Mouse (Mus musculus) hindbrain, embryonic 10.5 days (tissue): ENCODE data around the gene Hivep2. TPM values are rescaled to one million over a fixed set of nuclear protein-coding genes. Genes with fewer than 3 reads are reported as not detected.

Experiments used
- DNase-seq: peaks from one replicate; pipeline ENCODE4 v3.0.0-alpha.2; 2017; ENCODE audit warnings: low spot score
- H3K27ac ChIP-seq: fragments of 300-500 bp; sonication (generic); 2 replicates; pipeline ENCODE4 v1.5.1; 2016; ENCODE audit warnings: mild to moderate bottlenecking, moderate library complexity
- H3K27me3 ChIP-seq: fragments of 300-500 bp; sonication (generic); 2 replicates; pipeline ENCODE4 v1.6.1; 2016; ENCODE audit warnings: mild to moderate bottlenecking; ENCODE audit not compliant: poor library complexity, insufficient read depth, severe bottlenecking
- H3K36me3 ChIP-seq: fragments of 300-500 bp; sonication (generic); 2 replicates; pipeline ENCODE4 v1.6.1; 2016; ENCODE audit warnings: mild to moderate bottlenecking, moderate library complexity
- H3K4me1 ChIP-seq: fragments of 300-500 bp; sonication (generic); replicated peaks from 2 replicates; pipeline ENCODE4 v1.6.1; 2016; ENCODE audit warnings: mild to moderate bottlenecking
- H3K4me3 ChIP-seq: fragments of 300-500 bp; sonication (generic); 2 replicates; pipeline ENCODE4 v1.5.1; 2016; ENCODE audit warnings: mild to moderate bottlenecking, moderate library complexity
- H3K9me3 ChIP-seq: fragments of 300-500 bp; sonication (generic); 2 replicates; pipeline ENCODE4 v1.6.1; 2016; ENCODE audit warnings: mild to moderate bottlenecking, moderate library complexity
- WGBS: fragments of 180-500 bp; shearing (Covaris S2); methylation state at CpG from one replicate; pipeline ENCODE4 v1.1.7; 2016; 5-methylcytosine and 5-hydroxymethylcytosine counted together
- polyA plus RNA-seq: library from polyadenylated mRNA; unstranded; fragments of >200 nt; fragmentation: Nextera tagmentation; extraction: Ambion mirVana; gene quantifications from 2 replicates; pipeline ENCODE4 v1.2.1, GENCODE M21; 2016

Gene Hivep2
- polyA plus RNA-seq: 1.2 and 1.6 TPM in 2 replicates

DNA sequence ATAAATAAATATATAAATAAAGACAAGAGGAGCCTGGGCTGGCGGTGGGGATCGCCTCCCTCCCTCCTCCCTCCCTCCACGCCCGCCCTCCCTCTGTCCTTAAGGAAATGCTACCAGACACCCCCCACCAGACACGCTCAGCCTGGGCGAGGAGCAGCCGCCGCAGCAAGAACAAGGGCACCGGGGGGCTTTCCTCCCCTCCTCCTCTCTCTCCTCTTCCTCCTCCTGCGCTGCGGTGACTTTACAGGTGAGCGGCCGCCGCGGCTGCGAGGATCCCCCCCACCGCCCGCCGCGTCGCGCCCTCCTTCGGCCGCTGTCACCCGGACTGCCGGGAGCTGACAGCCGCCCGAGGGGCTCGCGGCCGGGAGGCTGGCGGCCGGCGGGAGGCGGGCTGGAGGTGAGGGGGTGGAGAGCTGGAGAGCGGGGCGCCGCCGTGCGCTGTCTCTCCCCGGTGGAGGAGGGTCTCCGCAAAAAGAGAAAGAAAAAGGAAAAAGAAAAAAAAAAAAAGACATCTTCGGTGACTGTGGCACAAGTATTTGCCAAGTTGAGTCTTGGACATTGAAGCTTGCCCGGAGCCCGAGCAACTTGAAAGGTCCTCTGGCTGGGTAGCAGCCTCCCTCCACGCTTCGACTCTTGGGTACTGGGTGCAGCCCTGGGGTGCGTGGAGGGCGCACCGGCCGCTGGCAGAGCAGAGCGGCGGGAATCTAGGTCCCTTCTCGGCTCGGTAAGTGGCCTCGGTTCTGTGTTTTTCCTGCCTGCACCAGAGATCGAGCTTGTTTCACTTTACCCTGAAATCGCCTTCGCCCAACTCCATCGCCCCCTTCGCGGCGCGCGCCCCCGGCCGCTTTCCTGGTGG is at the start of gene Hivep2:
Hivep2 (plus strand) TSS at position 102 of the 856 bp plus-strand sequence.
- Histone ChIP-seq H3K9me3 (no peaks in the 10 kb centered on the region), H3K27me3 (peaks cover 16% of the 10 kb centered on the region), H3K4me1 (peaks cover 35% of the 10 kb centered on the region), H3K36me3 (no peaks in the 10 kb centered on the region), H3K27ac (peak within 1 kb of the TSS; percentile 94), H3K4me3 (peak within 1 kb of the TSS; percentile 73)
- WGBS: under 1% methylated on average over 65 of the region's 67 CpGs
- peak; percentile 66 for DNase-seq

DNA sequence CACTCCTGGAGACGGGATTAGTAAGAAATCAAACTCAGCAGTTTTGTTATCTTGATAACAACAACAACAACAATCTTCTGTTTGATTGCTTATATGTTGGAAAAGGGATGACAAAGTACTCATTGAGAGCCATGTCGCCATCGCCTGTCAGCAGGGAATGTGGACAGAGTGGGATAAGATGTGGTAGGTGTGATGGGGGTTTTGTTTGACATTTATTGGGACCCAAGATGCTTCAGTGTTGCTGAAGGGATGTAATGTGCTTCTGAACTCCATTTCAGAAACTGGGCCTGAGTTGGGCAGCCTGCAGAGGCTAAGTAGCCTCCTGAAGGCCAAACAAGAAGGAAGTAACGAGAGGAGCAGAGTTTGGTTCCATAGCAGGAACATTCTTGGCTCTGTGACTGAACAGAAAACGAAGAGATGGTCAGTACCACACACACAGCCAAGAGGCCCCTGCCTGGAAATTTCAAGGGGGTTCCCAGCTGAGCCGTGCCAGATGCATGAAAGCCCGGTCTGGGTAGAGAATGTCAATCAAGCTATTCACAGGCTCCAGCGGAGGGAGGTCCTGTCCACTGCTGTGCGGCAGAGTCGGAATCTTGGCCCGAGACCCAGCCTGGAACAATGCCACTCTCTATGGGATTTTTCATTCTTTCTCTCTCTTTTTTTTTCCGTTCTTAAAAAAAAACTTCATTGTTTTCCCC is 49.1 kb upstream of the Hivep2 start:
- 22% methylated on average over 12 of the region's 12 CpGs for WGBS
- Histone ChIP-seq H3K36me3 (no peaks in the 10 kb centered on the region), H3K4me3 (no peak overlapping the region), H3K27me3 (no peaks in the 10 kb centered on the region), H3K9me3 (no peaks in the 10 kb centered on the region), H3K27ac (peak overlapping the region; percentile 76), H3K4me1 (peaks cover 25% of the 10 kb centered on the region)
- peak; percentile 70 for DNase-seq

GRCm38 (mm10) chr10:13921641-13922385 is 44.1 kb upstream of the Hivep2 start:
- DNase-seq: no peak
- WGBS: 86% methylated on average over 9 of the region's 9 CpGs
- Histone ChIP-seq H3K27me3 (no peaks in the 10 kb centered on the region), H3K36me3 (no peaks in the 10 kb centered on the region), H3K9me3 (no peaks in the 10 kb centered on the region), H3K4me3 (no peak overlapping the region), H3K4me1 (peaks cover 6% of the 10 kb centered on the region), H3K27ac (no peak overlapping the region)

DNA sequence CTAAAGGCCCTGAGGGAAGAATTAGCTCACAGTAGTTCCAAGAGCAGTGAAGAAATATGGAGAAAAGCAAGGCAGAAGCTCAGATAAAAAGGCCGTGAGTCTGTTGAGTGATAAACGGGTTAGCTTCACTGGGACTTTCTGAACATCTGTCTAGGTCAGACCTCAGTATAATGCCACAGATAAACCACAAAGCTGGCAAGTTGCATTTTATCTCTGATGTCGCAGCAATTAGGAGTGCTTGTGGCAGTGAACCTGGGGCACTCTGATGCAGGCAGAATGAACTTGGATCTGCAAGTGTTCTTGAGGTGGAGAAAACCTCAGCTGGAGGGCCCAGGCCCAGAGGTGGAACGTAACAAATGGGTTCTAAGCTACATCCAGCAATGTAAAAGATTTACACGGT is 36.6 kb upstream of the Hivep2 start:
- Histone ChIP-seq H3K27me3 (no peaks in the 10 kb centered on the region), H3K4me1 (no peaks in the 10 kb centered on the region), H3K27ac (no peak overlapping the region), H3K4me3 (no peak overlapping the region), H3K9me3 (no peaks in the 10 kb centered on the region), H3K36me3 (no peaks in the 10 kb centered on the region)
- no peak for DNase-seq
- 89% methylated on average over 5 of the region's 5 CpGs for WGBS

GRCm38 (mm10) chr10:13932147-13932546 is 33.7 kb upstream of the Hivep2 start:
- Histone ChIP-seq H3K4me1 (no peaks in the 10 kb centered on the region), H3K4me3 (no peak overlapping the region), H3K9me3 (no peaks in the 10 kb centered on the region), H3K27ac (no peak overlapping the region), H3K27me3 (no peaks in the 10 kb centered on the region), H3K36me3 (no peaks in the 10 kb centered on the region)
- no peak for DNase-seq
- 85% methylated on average over 3 of the region's 3 CpGs for WGBS

GRCm38 (mm10) chr10:13933320-13933719 is 32.6 kb upstream of the Hivep2 start:
- H3K9me3 ChIP-seq: no peaks in the 10 kb centered on the region
- no peak overlapping the region for H3K4me3 ChIP-seq
- 86% methylated on average over 7 of the region's 7 CpGs for WGBS
- DNase-seq: no peak
- H3K4me1 ChIP-seq: no peaks in the 10 kb centered on the region
- H3K36me3 ChIP-seq: no peaks in the 10 kb centered on the region
- no peaks in the 10 kb centered on the region for H3K27me3 ChIP-seq
- H3K27ac ChIP-seq: no peak overlapping the region

- Histone ChIP-seq H3K9me3 (no peaks in the 10 kb centered on the region), H3K27ac (no peak overlapping the region), H3K4me3 (no peak overlapping the region), H3K27me3 (no peaks in the 10 kb centered on the region), H3K36me3 (no peaks in the 10 kb centered on the region), H3K4me1 (no peaks in the 10 kb centered on the region)
- WGBS: 75% methylated on average over 2 of the region's 2 CpGs
- no peak for DNase-seq
Observed at GRCm38 (mm10) chr10:13935646-13936045, 30.2 kb upstream of the Hivep2 start.

DNA sequence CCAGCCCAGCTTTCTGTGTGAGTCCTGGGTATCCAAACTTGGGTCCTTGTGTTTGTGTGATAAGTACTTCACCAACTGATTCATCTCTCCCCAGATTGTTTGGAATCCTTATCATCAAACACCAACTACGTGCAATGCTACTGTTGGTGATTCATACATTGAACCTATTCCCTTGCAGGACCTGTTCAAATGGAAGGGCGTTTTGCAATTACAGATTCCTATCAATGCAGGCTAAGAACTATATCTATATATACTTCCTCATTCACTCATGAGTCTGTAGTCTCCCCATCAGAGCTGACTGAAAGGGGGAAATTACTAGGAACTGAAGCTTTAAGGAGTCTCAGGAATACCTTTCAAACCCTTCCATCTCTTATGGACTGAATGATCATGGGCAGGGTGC is 24.5 kb upstream of the Hivep2 start:
- no peaks in the 10 kb centered on the region for H3K27me3 ChIP-seq
- no peak overlapping the region for H3K27ac ChIP-seq
- H3K4me1 ChIP-seq: no peaks in the 10 kb centered on the region
- no peaks in the 10 kb centered on the region for H3K36me3 ChIP-seq
- no peak for DNase-seq
- H3K4me3 ChIP-seq: no peak overlapping the region
- WGBS: 83% methylated on average over 2 of the region's 2 CpGs
- H3K9me3 ChIP-seq: no peaks in the 10 kb centered on the region

DNA sequence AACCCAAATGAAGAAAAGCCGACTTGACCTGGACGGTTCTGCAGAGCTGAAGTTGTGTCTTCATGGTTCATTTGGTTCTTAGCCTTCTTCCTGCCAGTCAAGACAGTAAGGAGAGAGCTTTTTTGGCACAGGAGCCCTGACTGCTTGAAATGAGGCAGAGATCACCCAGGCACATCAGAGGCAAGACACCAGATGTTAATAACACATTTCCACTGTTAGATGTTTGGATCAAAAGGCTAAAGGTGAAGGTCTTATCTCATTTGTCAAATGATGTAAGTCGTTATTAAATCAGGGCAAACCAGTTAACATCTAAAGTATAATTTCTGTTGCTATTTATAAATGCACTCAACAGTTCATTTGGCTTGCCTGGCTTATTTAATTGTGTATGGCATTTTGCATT is 22.2 kb upstream of the Hivep2 start:
- Histone ChIP-seq H3K4me3 (no peak overlapping the region), H3K36me3 (no peaks in the 10 kb centered on the region), H3K4me1 (no peaks in the 10 kb centered on the region), H3K9me3 (no peaks in the 10 kb centered on the region), H3K27ac (no peak overlapping the region), H3K27me3 (no peaks in the 10 kb centered on the region)
- WGBS: 70% methylated on average over 3 of the region's 3 CpGs
- no peak for DNase-seq

- H3K9me3 ChIP-seq: no peaks in the 10 kb centered on the region
- H3K27me3 ChIP-seq: no peaks in the 10 kb centered on the region
- WGBS: 64% methylated on average over 7 of the region's 7 CpGs
- H3K27ac ChIP-seq: no peak overlapping the region
- H3K4me3 ChIP-seq: no peak overlapping the region
- no peaks in the 10 kb centered on the region for H3K4me1 ChIP-seq
- H3K36me3 ChIP-seq: no peaks in the 10 kb centered on the region
- DNase-seq: no peak
Observed at GRCm38 (mm10) chr10:13946498-13946897, 19.4 kb upstream of the Hivep2 start.

DNA sequence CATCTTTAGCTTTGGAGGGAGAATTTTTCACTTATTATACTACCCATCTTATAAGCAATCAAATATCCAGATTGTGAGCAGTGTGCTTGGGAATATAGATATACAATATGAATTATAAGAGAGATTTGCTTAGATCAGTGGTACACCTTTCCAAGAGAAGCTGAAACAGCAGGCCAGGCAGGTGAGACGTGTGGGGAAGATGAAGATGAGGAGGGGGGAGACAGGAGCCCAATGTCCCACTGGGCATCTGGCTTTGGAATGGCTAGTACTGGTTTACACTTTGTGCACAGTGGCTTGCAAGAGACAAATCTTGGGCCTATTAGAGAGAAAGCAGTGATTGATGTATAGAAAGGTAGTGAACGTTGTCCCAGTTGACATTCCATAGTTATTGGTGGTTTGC is 2.9 kb upstream of the Hivep2 start:
- H3K4me3 ChIP-seq: no peak overlapping the region
- H3K27me3 ChIP-seq: peaks cover 16% of the 10 kb centered on the region
- 65% methylated on average over 2 of the region's 2 CpGs for WGBS
- peaks cover 25% of the 10 kb centered on the region for H3K4me1 ChIP-seq
- H3K36me3 ChIP-seq: no peaks in the 10 kb centered on the region
- H3K9me3 ChIP-seq: no peaks in the 10 kb centered on the region
- no peak overlapping the region for H3K27ac ChIP-seq
- no peak for DNase-seq

DNA sequence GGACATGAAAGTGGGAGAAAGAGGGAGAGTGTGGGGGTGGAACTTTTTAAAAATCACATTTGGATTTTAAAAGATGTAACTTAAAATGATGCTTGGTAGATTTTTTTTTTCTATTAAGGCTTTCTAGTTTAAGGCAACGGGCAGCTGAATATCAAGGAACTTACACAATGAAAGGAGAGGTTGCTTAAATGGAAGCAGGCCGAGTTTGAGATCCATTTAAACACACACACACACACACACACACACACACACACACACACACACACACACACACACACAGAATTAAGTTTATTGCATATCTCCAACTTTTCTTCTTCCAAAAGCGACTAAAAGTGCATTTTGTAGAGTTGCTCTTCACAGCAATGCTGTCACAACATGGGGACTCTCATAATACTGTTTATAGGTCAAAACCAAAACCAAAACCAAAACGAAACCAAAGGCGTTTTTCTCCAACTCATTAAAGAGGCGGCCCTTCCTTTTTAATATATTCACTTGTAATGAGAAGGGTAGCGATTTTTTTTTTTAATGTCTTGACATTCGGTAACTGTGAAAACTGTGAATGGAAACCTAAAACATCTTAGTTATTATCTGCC is 1.9 kb upstream of the Hivep2 start:
- WGBS: 5% methylated on average over 7 of the region's 8 CpGs
- Histone ChIP-seq H3K27ac (peak overlapping the region; percentile 94), H3K4me3 (peak overlapping the region; percentile 73), H3K9me3 (no peaks in the 10 kb centered on the region), H3K4me1 (peaks cover 34% of the 10 kb centered on the region), H3K27me3 (peaks cover 16% of the 10 kb centered on the region), H3K36me3 (no peaks in the 10 kb centered on the region)
- no peak for DNase-seq
